Mouse (Mus musculus) forebrain, embryonic 15.5 days (tissue): Measurements from ENCODE around the gene Asf1b. TPM values are rescaled to one million over a fixed set of nuclear protein-coding genes. Genes with fewer than 3 reads are reported as not detected.
"Not testable (repeated sequence)": the region's sequence is repeated elsewhere in the genome, so short reads cannot be mapped to it uniquely, and the experiment has no call there.

Experiments used
- ATAC-seq: fragments of 200-750 bp; cut with Nextera tagmentation; replicated peaks from 2 replicates; pipeline ENCODE4 v1.8.0; 2017; ENCODE audit warnings: mild to moderate bottlenecking, moderate TSS enrichment, moderate library complexity
- H3K27ac ChIP-seq: fragments of 300-500 bp; sonication (generic); replicated peaks from 2 replicates; pipeline ENCODE4 v1.5.1; 2015; ENCODE audit warnings: mild to moderate bottlenecking, inconsistent platforms
- H3K27me3 ChIP-seq: fragments of 300-500 bp; sonication (generic); 2 replicates; pipeline ENCODE4 v1.6.1; 2015; ENCODE audit warnings: inconsistent platforms
- H3K36me3 ChIP-seq: fragments of 300-500 bp; sonication (generic); 2 replicates; pipeline ENCODE4 v1.6.1; 2015; ENCODE audit warnings: mild to moderate bottlenecking, inconsistent platforms
- H3K4me1 ChIP-seq: fragments of 300-500 bp; sonication (generic); 2 replicates; pipeline ENCODE4 v1.6.1; 2015; ENCODE audit warnings: inconsistent platforms
- H3K4me2 ChIP-seq: fragments of 300-500 bp; sonication (generic); replicated peaks from 2 replicates; pipeline ENCODE4 v1.6.1; 2015; ENCODE audit warnings: mild to moderate bottlenecking, inconsistent platforms
- H3K4me3 ChIP-seq: fragments of 300-500 bp; sonication (generic); 2 replicates; pipeline ENCODE4 v1.5.1; 2015; ENCODE audit warnings: mild to moderate bottlenecking, inconsistent platforms
- H3K9ac ChIP-seq: fragments of 300-500 bp; sonication (generic); replicated peaks from 2 replicates; pipeline ENCODE4 v1.6.1; 2015; ENCODE audit warnings: mild to moderate bottlenecking, inconsistent platforms
- H3K9me3 ChIP-seq: fragments of 300-500 bp; sonication (generic); 2 replicates; pipeline ENCODE4 v1.6.1; 2016; ENCODE audit warnings: inconsistent platforms
- WGBS: fragments of 180-500 bp; shearing (Covaris S2); methylation state at CpG from one replicate; pipeline ENCODE4 v1.1.7; 2015; ENCODE audit warnings: mixed read lengths; 5-methylcytosine and 5-hydroxymethylcytosine counted together
- polyA plus RNA-seq: library from polyadenylated mRNA; unstranded; fragments of >200 nt; fragmentation: Nextera tagmentation; extraction: Ambion mirVana; gene quantifications from 2 replicates; pipeline ENCODE4 v1.2.1, GENCODE M21; 2015

Gene Asf1b
- polyA plus RNA-seq, 1 experiment from 2014 or later, result 20.7 TPM

DNA sequence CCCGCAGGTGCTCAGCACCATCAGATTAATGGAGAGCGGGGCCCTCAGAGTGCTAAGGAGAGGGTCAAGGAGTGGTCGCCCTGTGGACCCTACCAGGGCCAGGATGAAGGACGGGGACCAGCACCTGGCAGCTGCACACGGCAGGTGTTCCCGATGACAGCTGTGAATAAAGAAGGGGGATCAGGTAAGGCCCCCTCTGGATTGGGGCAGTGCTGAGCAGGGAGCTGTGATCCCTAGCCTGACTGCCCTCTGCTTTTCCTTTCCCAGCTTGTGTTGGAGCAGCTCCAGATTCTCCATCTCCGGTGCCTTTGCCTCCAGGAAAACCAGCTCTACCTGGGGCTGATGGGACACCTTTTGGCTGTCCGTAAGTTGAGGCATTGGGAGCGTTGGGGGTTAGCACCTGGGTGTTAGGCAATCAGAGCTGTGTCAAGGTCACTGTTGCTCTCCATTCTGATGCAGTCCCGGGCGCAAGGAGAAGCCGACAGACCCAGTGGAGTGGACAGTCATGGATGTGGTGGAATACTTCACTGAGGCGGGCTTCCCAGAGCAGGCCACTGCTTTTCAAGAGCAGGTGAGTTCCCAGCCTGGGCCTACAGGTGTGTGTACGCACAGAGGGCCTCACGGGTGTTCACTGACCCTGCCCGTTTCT lies 43.9 kb downstream of the Asf1b start:
- H3K4me3 ChIP-seq, result peak overlapping the region; percentile 76
- peaks cover 24% of the 10 kb centered on the region for H3K36me3 ChIP-seq
- H3K9me3 ChIP-seq, result no peaks in the 10 kb centered on the region
- H3K9ac ChIP-seq, result peak overlapping the region; percentile 70; the same call in 1 of the 2 replicates
- peaks cover 14% of the 10 kb centered on the region for H3K27me3 ChIP-seq
- H3K4me2 ChIP-seq, result peak overlapping the region; percentile 76
- WGBS, result 66% methylated on average over 16 of the region's 16 CpGs
- no peak for ATAC-seq
- H3K27ac ChIP-seq, result no peak overlapping the region
- H3K4me1 ChIP-seq, result peaks cover 37% of the 10 kb centered on the region

DNA sequence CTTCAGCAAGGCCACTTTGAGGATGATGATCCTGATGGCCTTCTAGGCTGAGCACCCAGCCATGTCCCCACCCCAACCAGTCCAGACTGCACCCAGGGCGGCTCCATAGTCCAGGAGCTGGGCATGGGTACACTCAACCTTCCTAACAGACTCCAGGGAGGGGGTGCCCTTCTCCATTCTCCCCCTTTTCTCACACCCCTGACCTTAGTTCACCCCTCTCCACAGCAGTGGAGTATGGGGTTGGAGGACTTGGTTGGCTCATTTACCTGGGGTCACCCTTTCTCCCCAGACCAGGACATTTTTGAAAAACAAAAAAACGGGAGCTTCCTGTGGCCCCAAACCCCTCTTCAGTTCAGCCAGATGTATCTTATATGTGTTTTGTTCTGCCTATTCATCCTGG lies 44.5 kb downstream of the Asf1b start:
- H3K27ac ChIP-seq, result no peak overlapping the region
- H3K27me3 ChIP-seq, result peaks cover 14% of the 10 kb centered on the region
- H3K4me1 ChIP-seq, result peaks cover 40% of the 10 kb centered on the region
- 0 out of 2 replicates have a peak overlapping the region, but pooled peaks have one; percentile 76 for H3K4me3 ChIP-seq
- H3K36me3 ChIP-seq, result peaks cover 21% of the 10 kb centered on the region
- no peaks in the 10 kb centered on the region for H3K9me3 ChIP-seq
- no peak for ATAC-seq
- H3K4me2 ChIP-seq, result peak overlapping the region; percentile 76; the same call in 1 of the 2 replicates
- H3K9ac ChIP-seq, result no peak overlapping the region
- 93% methylated on average over 2 of the region's 2 CpGs for WGBS

DNA sequence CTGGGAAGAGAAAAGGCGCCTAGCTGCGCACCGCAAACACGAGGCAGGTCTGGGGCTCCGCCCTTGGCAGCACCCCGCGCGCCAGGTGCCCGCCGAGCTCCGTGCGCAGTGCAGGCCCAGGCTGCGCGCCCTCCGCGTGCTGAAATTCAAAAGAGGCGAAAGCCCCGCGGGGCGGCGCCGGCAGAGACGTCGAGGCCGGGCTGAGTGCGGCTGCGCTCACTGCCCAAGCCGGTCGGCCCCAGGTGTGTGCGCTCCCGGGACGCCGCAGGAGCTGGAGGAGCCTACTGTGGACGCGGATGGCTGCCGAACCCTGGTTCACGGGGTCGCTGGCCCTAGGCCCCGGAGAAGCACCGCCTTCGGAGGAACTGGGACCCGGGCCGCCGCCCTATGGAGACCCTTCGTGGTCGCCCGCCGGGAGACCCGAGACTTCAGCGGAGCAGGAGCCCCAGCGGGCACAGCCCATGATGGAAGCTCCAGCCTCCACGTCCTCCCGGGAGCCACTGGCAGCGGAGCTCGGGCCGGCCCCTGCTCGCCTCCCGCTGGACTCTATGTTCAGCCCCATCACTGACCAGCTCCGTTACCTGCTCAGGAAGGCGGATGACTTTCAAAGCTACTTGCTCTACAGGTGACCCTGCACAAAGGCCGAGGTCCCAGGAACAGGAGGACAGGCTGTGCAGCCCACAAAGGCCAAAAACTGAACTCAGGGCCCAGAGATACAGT lies 46.1 kb downstream of the Asf1b start, which contains the start of gene 1700067K01Rik:
1700067K01Rik (plus strand) TSS at position 222 of the 720 bp plus-strand sequence.
- 20% methylated on average over 61 of the region's 61 CpGs for WGBS
- Histone ChIP-seq H3K9ac (peak within 1 kb of the TSS; percentile 8; the same call in 1 of the 2 replicates), H3K4me2 (0 out of 2 replicates have a peak within 1 kb of the TSS, but pooled peaks have one; percentile 1)

GRCm38 (mm10) chr8:84002957-84003611 lies 47.8 kb downstream of the Asf1b start:
- peaks cover 17% of the 10 kb centered on the region for H3K36me3 ChIP-seq
- peaks cover 14% of the 10 kb centered on the region for H3K27me3 ChIP-seq
- H3K4me3 ChIP-seq, result no peak overlapping the region
- H3K9me3 ChIP-seq, result no peaks in the 10 kb centered on the region
- ATAC-seq, result no peak
- peaks cover 40% of the 10 kb centered on the region for H3K4me1 ChIP-seq
- H3K4me2 ChIP-seq, result no peak overlapping the region
- H3K9ac ChIP-seq, result no peak overlapping the region
- H3K27ac ChIP-seq, result no peak overlapping the region
- 56% methylated on average over 12 of the region's 12 CpGs for WGBS

More for the DNA sequence above, 46.1 kb downstream of the Asf1b start, which contains the start of gene 1700067K01Rik:
- no peak for ATAC-seq
- H3K4me3 ChIP-seq, result peak within 1 kb of the TSS; percentile 2; the same call in 1 of the 2 replicates
- no peaks in the 10 kb centered on the region for H3K9me3 ChIP-seq
- peaks cover 14% of the 10 kb centered on the region for H3K27me3 ChIP-seq
- H3K4me1 ChIP-seq, result peaks cover 43% of the 10 kb centered on the region
- H3K27ac ChIP-seq, result no peak within 1 kb of the TSS
- H3K36me3 ChIP-seq, result peaks cover 17% of the 10 kb centered on the region

DNA sequence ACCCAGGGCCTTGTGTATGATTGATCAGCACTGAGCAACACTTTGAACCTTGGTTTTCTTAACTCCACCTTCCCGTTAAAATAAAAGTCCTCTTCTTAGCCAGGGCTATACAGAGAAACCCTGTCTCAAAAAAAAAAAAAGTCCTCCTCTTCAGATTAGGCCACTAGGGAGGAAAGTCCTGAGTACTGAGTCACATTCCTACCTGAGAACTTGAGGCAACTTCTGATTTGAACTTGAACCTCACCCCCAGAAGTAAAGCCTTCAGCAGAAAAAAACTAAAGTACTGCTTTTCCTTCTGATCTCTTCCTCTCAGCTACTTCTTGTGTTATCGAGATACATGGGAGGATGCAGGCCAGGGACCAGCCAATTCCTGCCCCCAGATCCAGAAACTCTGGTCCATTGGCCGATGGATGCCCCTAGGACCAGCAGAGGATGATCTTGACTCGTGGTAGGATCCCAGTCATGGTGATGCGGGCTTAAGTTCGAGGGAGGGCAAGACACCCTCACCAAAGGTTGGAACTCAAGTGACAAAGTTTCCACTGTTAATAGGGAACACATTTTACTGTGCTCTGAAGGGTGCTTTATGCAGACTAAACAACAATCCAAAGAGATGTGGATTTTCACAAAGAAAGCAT lies 48.4 kb downstream of the Asf1b start:
- Histone ChIP-seq H3K9ac (peak overlapping the region; percentile 68), H3K4me1 (peaks cover 38% of the 10 kb centered on the region), H3K4me2 (peak overlapping the region; percentile 91), H3K27me3 (peaks cover 14% of the 10 kb centered on the region), H3K4me3 (peak overlapping the region; percentile 59), H3K27ac (no peak overlapping the region), H3K36me3 (peaks cover 17% of the 10 kb centered on the region), H3K9me3 (no peaks in the 10 kb centered on the region)
- ATAC-seq, result no peak
- 70% methylated on average over 6 of the region's 6 CpGs for WGBS

DNA sequence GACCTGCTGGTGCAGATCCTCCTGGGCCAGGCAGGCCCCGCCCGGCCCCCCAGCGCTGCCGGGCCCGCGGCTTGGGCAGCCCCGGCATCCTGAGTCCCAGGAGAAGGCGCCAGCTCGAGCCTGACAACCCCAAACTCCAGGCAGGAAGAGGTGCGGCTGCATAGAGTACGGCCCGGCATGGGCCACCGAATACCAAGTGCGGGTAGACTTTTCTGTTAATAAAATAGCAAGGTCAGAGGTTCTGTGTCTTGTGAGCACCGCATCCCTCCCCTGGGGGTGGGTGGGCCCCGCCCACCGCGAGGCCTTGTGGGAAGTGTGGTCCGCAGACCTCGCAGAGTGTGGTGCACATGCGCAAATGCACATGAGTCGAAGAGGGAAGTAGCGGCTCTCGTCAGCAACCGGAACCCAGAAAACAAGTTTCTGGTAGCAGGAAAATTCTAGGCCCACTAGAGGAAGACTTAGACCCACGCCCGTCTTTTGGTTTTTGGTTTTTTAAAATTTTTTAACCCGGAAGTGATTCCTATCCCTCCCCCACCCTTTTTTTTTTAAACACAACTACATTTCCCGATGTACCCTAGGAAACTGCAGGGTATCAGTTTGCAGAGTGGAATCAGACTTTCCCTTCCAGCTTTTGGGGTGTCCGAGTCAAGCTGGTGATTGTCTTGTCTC lies 49.4 kb downstream of the Asf1b start:
- peak overlapping the region; percentile 91 for H3K4me2 ChIP-seq
- under 1% methylated on average over 30 of the region's 30 CpGs for WGBS
- H3K4me3 ChIP-seq, result peak overlapping the region; percentile 59
- H3K27ac ChIP-seq, result peak overlapping the region; percentile 75
- ATAC-seq, result peak; percentile 86
- H3K4me1 ChIP-seq, result peaks cover 29% of the 10 kb centered on the region
- H3K9me3 ChIP-seq, result no peaks in the 10 kb centered on the region
- H3K9ac ChIP-seq, result peak overlapping the region; percentile 68
- peaks cover 15% of the 10 kb centered on the region for H3K36me3 ChIP-seq
- H3K27me3 ChIP-seq, result peaks cover 14% of the 10 kb centered on the region

GRCm38 (mm10) chr8:84005502-84005901 lies 50.2 kb downstream of the Asf1b start:
- ATAC-seq, H3K4me2 ChIP-seq, H3K36me3 ChIP-seq, H3K9ac ChIP-seq, H3K9me3 ChIP-seq, H3K27ac ChIP-seq, H3K4me3 ChIP-seq: not testable (repeated sequence)
- H3K4me1 ChIP-seq, result peaks cover 28% of the 10 kb centered on the region
- peaks cover 20% of the 10 kb centered on the region for H3K27me3 ChIP-seq
- 92% methylated on average over 7 of the region's 7 CpGs for WGBS

DNA sequence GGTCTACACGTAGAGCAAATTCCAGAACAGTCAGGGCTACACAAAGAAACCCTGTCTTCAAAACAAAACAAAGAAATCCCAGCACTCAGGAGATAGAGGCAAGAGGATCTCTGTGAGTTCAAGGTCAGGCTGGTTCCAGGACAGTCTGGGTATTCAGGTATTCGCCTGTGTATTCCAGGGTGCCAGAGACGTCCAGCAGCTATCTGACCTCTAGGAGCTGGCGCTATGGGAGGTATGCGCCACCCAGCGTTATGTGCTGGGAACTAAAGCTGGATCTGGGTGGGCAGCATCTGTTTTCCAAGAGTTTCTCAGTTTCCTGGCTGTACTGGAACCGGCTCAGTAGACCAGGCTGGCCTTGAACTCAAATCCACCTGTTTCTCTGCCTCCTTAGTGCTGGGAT lies 53.1 kb downstream of the Asf1b start:
- Histone ChIP-seq H3K27me3 (peaks cover 34% of the 10 kb centered on the region), H3K4me3 (no peak overlapping the region), H3K36me3 (no peaks in the 10 kb centered on the region), H3K4me2 (no peak overlapping the region), H3K9me3 (no peaks in the 10 kb centered on the region), H3K9ac (no peak overlapping the region), H3K27ac (no peak overlapping the region), H3K4me1 (peaks cover 36% of the 10 kb centered on the region)
- no peak for ATAC-seq
- WGBS, result 20% methylated on average over 7 of the region's 7 CpGs

GRCm38 (mm10) chr8:84009876-84010275 lies 54.6 kb downstream of the Asf1b start:
- H3K4me2 ChIP-seq, result 0 out of 2 replicates have a peak overlapping the region, but pooled peaks have one; percentile 13

GRCm38 (mm10) chr8:84010625-84011611 lies 55.6 kb downstream of the Asf1b start:
- Histone ChIP-seq H3K9me3 (no peaks in the 10 kb centered on the region), H3K27ac (no peak overlapping the region), H3K27me3 (peaks cover 41% of the 10 kb centered on the region), H3K9ac (peak overlapping the region; percentile 46), H3K4me1 (peaks cover 23% of the 10 kb centered on the region), H3K4me2 (peak overlapping the region; percentile 92), H3K36me3 (no peaks in the 10 kb centered on the region), H3K4me3 (peak overlapping the region; percentile 48)
- 1% methylated on average over 80 of the region's 83 CpGs for WGBS
- ATAC-seq, result peak; percentile 44; the same call in 1 of the 2 replicates

More at GRCm38 (mm10) chr8:84009876-84010275, 54.6 kb downstream of the Asf1b start:
- no peaks in the 10 kb centered on the region for H3K36me3 ChIP-seq
- WGBS, result 2% methylated on average over 11 of the region's 11 CpGs
- H3K27ac ChIP-seq, result no peak overlapping the region
- peaks cover 26% of the 10 kb centered on the region for H3K4me1 ChIP-seq
- no peak overlapping the region for H3K9ac ChIP-seq
- no peak overlapping the region for H3K4me3 ChIP-seq
- no peaks in the 10 kb centered on the region for H3K9me3 ChIP-seq
- H3K27me3 ChIP-seq, result peaks cover 41% of the 10 kb centered on the region
- no peak for ATAC-seq
